Mouse (Mus musculus) spleen, postnatal 14 days (tissue): ENCODE measurements around the gene Hist2h2ac.
A peak's percentile ranks its signal among the peaks of the same experiment; 100 is the strongest.
"Not testable (repeated sequence)": the region's sequence is repeated elsewhere in the genome, so short reads cannot be mapped to it uniquely, and the experiment has no call there.

Experiments
- DNase-seq, 2 experiments: peaks; one replicate each; pipeline ENCODE4 v3.0.0; 2021 to 2022; ENCODE audit warnings: low spot score in 2 of 2

Hist2h2ac gene

GRCm38 (mm10) chr3:96249034-96249345 is 28.3 kb upstream of the Hist2h2ac start:
- DNase-seq = no peak

DNA sequence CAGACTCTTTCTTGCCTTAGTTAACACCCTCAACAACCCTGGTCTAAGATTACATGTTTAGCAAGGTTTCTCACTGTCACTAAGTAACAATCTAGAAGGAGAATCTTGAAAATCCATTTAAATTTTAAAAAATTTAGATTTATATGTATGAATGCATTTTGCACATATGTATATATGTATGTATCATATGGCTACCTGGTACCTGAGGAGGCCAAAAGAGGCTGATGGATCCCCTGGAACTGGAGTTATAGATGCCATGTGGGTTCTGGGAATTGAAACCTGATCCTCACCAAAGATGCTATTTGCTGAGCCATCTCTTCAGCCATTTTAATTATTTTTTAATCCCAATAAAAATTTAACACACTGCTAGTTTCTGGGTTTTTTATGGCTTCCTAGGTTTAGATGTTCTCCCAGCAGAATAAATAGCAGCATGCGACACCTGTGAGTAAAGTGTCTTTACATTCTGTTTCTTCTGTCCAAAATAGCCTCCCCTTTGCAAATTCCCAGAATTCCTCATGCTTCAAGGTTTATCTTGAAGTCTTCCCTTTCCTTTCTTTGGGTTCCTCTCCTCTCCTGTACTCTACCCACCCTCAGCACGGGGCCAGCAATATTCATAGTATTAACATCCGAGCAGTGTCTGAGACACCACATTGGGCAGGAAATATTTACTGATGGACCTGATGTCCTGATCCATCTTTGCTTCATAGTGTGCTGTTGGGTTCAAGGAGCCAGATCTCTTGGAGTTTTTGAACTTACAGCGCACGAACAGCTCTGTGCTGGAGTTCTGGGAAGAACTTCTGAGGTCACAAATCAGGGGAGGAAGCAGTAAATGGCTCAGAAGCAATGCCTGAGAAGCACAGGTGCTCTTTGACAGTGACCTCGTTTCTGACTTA is 27.7 kb upstream of the Hist2h2ac start:
- DNase-seq = no peak

- no peak for DNase-seq
Measured at GRCm38 (mm10) chr3:96247356-96248140, 26.9 kb upstream of the Hist2h2ac start.

DNA sequence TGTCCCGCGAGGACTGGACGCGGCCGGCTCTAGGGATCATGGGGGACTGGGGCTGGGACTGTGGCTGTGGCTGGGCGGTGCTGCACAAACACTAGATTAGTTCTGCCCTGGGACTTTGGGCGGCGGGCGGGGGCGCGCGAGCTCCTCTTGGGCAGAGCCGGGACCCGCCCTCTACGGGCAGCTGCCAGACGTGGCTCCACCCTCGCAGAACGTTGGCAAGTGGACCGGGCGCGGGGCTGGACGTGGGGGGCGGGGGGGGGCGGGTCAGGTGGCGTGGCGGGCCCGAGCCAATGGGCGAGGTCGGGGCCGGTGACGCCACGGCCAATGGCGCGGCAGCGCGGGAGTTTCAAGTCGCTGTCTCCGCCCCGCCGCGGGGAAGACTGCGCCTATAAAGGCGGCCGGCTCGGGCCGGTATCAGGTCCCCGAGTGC is 25.8 kb upstream of the Hist2h2ac start, which contains the start of gene Hist2h3c1:
Hist2h3c1 (plus strand) TSS at position 259 of the 430 bp plus-strand sequence.
- not testable (repeated sequence) for DNase-seq

GRCm38 (mm10) chr3:96246018-96246417 is 25.3 kb upstream of the Hist2h2ac start:
- not testable (repeated sequence) for DNase-seq

DNA sequence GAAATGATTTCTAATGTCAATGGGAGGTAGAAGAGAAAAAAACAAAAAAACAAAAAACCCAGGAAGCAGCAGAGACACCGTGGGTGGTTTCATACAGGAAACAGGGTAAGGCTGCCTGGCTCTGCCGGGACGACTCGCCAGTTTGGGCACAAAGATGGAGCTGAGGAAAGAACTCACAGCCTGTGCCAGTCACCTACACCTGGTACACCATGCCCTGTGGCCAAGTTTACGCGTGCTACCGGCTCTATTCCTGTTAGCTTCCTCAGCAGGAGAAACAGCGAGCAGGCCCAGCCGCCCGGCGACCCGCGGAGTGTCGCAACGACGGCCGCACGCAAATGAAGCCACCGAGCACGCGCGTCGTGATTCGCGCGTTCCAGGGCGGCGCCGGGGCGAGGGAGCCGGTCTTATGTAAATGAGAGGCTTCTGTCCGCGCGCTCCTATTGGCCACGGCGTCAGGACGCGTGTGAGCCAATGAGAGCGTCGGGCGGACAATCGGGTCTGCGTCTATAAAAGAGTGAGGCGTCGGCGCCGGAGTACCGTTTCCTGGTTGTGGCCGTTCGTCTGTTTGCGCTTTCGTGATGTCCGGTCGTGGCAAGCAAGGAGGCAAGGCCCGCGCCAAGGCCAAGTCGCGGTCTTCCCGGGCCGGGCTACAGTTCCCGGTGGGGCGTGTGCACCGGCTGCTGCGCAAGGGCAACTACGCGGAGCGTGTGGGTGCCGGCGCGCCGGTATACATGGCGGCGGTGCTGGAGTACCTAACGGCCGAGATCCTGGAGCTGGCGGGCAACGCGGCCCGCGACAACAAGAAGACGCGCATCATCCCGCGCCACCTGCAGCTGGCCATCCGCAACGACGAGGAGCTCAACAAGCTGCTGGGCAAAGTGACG is 24.6 kb upstream of the Hist2h2ac start, which contains the start of gene Hist2h2aa1:
Hist2h2aa1 (plus strand) TSS at position 495 of the 884 bp plus-strand sequence.
- peak; percentile 78 to 79 for DNase-seq

- DNase-seq = no peak
Measured at GRCm38 (mm10) chr3:96243921-96244572, 23.4 kb upstream of the Hist2h2ac start.

DNA sequence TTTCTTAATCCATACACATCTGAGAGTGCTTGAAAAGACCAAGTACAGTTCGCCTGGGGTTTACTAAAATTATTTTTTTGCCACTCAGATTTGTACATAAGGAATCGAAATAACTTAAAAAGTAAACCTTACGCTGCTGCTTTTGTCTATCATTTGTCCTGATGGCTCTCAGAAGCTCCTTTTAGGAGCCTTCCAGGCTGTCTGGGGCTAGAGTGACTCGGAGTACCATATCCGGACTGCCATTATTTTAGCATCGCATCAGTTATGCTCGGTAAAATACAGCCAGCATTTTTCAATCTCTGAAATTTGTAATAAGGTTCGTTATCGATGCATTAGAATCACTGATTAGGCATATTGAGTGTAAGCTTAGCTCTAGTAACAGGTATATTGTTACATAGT is 20.1 kb upstream of the Hist2h2ac start:
- no peak for DNase-seq

GRCm38 (mm10) chr3:96239949-96240798 is 19.5 kb upstream of the Hist2h2ac start, which contains the start of gene Hist2h2aa2:
Gene Hist2h2aa2 (minus strand): TSS chr3:96240276.
- peak; percentile 96 to 98 for DNase-seq

GRCm38 (mm10) chr3:96238954-96239793 is 18.5 kb upstream of the Hist2h2ac start, which contains the start of gene Hist2h3c2:
Gene Hist2h3c2 (minus strand): TSS chr3:96239127.
- DNase-seq = peak; percentile 47 to 57

DNA sequence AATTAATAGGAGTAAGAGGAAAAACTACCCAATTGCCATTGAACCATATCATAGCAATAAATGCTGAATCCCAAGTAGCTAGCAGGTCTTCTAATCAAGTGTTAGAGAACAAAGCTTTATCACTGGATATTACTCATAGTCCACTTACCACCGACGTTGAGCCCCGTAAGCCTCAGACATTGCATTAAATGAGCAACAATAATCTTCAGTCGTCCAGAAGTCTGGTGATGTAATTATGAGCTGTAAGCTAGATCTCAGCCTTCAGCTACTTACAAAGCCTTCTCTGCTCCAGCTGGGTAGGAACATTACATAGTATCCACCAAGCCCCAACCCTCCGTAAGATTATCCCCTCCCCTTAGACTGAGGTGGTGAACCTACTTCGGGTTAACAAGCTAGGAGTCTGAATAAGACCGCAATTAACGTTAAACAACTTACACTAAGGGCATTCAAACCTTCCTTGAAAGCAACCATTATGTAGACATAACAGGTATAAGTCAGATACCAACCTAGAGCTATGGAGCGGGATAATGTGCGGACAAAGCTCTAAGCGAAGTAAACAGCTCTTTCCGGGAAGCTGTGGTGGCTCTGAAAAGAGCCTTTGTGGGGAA is 17.3 kb upstream of the Hist2h2ac start:
- no peak for DNase-seq

DNA sequence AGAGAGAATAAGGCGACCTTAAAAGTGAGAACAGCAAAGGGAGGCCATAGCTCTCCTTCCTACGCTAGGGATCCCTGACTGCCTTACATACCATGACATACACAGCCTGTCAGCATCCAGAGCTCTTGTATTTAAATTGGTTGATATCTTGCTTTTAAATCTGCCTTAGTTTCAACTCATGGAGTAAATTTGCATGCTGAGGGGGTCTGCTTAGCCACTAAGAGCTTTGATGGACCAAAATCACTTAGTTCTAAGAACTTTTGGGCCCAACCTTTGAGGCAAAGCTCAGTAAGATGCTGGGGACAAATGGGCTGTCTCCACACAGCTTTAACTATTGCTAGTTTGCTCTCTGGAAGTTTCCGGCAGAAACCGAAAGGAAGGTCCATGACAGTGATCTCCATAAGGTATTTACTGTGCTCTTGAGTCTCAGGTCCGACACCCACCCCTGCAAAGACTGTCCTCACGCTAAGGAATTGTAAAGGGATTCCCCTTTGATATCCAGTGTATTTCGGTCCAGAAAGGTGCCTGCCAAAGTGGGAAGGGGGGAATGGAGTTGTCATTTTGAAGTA is 16.7 kb upstream of the Hist2h2ac start:
- no peak for DNase-seq

- no peak for DNase-seq
Measured at GRCm38 (mm10) chr3:96236834-96237334, 16.2 kb upstream of the Hist2h2ac start.

GRCm38 (mm10) chr3:96235836-96236235 is 15.2 kb upstream of the Hist2h2ac start:
- no peak for DNase-seq

GRCm38 (mm10) chr3:96234914-96235313 is 14.2 kb upstream of the Hist2h2ac start:
- no peak for DNase-seq

DNA sequence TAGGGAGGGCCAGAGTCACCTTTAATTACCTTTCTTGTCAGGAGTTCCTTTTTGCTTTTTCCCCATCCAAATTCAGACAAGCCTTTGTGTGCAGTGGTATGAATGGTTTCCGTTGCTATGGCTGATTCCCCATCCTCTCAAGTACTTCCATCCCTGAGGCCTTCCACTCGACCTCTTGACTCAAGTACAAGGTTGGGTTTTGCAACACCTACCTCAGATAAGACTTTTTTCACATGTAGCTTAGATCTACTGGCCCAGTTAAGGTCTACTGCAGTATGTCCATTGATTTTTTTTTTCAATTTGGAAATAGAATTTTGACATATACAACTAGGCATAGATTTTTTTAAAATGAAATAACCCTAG is 11.1 kb upstream of the Hist2h2ac start:
- DNase-seq = no peak

DNA sequence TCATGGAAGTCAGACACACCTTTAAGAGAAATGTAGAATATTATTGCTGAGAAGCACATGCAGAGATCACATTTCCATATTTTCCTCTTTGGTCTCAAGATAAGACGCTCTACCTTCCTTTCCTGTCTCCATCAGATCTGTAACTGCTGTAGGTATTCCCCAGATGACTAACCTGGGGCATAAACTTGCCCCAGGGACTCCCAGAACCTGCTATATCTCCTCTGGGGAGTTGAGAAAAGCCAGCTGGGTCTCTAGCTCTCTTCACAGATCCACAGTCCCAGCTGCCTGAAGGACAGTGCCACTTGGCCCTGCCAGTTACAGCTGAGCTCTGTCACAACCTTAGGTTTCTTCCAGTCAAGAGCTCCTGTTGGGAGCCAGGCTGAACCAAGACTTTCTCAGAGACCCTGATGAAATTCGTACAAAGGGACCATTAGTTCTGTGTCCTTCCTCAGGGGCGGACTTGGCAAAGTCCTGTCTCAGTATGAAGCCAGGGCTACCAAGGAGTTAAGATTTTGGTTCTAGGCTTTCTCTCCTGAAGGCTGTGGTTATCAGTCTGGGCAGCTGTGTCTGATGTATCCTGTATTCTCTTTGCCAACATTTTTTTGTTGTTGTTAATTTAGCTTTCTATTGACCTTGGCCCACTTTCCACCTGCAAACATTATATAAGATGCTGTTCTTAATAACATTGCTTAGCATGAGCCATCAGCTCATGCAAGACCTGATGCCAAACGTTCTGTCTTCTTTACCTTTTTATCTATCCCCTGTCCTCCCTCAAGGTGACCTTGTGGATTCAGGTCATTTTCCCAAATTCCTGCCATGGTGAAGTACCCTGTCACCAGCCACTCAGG is 10.5 kb upstream of the Hist2h2ac start:
- no peak for DNase-seq
